Mouse (Mus musculus) cortical plate, adult 2 months (tissue): Measurements from ENCODE around the gene Med13l. TPM values are rescaled to one million over a fixed set of nuclear protein-coding genes. Genes with fewer than 3 reads are reported as not detected.

ENCODE experiments used
- H3K27ac ChIP-seq: fragments of 200-500 bp; 2 replicates; pipeline ENCODE4 v1.5.1; 2012; ENCODE audit warnings: low read length, control low read depth, inconsistent platforms; ENCODE audit not compliant: insufficient read depth
- H3K4me1 ChIP-seq: fragments of 200-500 bp; 2 replicates; pipeline ENCODE4 v1.6.1; 2011; ENCODE audit warnings: low read length; ENCODE audit not compliant: control insufficient read depth, insufficient read depth
- H3K4me3 ChIP-seq: fragments of 200-500 bp; 2 replicates; pipeline ENCODE4 v1.5.1; 2011; ENCODE audit warnings: mild to moderate bottlenecking, low read length, control low read depth; ENCODE audit not compliant: insufficient read depth
- CTCF ChIP-seq: fragments of 200-500 bp; IDR thresholded peaks from 2 replicates; pipeline ENCODE4 v1.5.1; 2011; ENCODE audit warnings: mild to moderate bottlenecking, control low read depth, low read length; ENCODE audit not compliant: insufficient read depth; ENCODE audit errors: extremely low read depth
- POLR2A ChIP-seq: fragments of 200-500 bp; IDR thresholded peaks from 2 replicates; pipeline ENCODE4 v1.6.1; 2011; ENCODE audit warnings: mild to moderate bottlenecking, low read length, control low read depth; ENCODE audit not compliant: insufficient read depth; ENCODE audit errors: extremely low read depth
- polyA plus RNA-seq: library from polyadenylated mRNA; depleted of rRNA; stranded (reverse); fragments of >200 nt; gene quantifications from 2 replicates; pipeline ENCODE4 v1.2.3, GENCODE M21; 2012

The Med13l gene
- polyA plus RNA-seq, 1 experiment = 29.9 TPM

GRCm38 (mm10) chr5:118675697-118676096 lies 115.2 kb downstream of the Med13l start:
- H3K4me1 ChIP-seq = peaks cover 20% of the 10 kb centered on the region
- TF ChIP-seq CTCF (no peak), POLR2A (no peak)
- H3K4me3 ChIP-seq = no peak overlapping the region
- H3K27ac ChIP-seq = no peak overlapping the region

GRCm38 (mm10) chr5:118676151-118676918 lies 115.9 kb downstream of the Med13l start:
- TF ChIP-seq POLR2A (no peak), CTCF (no peak)
- H3K4me3 ChIP-seq = no peak overlapping the region
- peaks cover 19% of the 10 kb centered on the region for H3K4me1 ChIP-seq
- no peak overlapping the region for H3K27ac ChIP-seq

- H3K4me1 ChIP-seq = peaks cover 14% of the 10 kb centered on the region
- no peak for TF ChIP-seq CTCF
- H3K4me3 ChIP-seq = no peak overlapping the region
- no peak overlapping the region for H3K27ac ChIP-seq
Observed at GRCm38 (mm10) chr5:118679283-118679835, 118.9 kb downstream of the Med13l start.

DNA sequence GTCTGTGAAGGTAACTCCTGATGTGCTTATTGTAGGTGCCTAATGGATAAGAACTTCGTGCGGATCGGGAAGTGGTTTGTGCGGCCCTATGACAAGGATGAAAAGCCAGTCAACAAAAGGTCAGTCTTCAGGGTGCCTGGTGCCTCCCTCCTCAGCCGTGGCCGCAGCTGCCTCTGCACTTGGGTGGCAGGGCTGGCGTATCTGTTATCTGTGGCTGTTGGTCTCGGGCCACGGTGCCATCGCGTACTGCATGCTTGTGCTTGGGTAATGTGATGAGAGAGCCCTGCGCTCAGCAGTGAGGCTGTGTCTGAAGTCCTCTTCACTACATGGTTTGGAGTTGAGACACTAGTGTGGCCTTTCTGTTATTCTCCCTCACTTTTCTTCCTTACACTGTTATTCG lies 120.4 kb downstream of the Med13l start:
- Histone ChIP-seq H3K4me3 (no peak overlapping the region), H3K4me1 (peaks cover 9% of the 10 kb centered on the region), H3K27ac (no peak overlapping the region)
- no peak for TF ChIP-seq POLR2A
- TF ChIP-seq CTCF = no peak

GRCm38 (mm10) chr5:118682007-118682406 lies 121.5 kb downstream of the Med13l start:
- Histone ChIP-seq H3K4me1 (peaks cover 7% of the 10 kb centered on the region), H3K4me3 (no peak overlapping the region), H3K27ac (no peak overlapping the region)
- TF ChIP-seq POLR2A (no peak), CTCF (no peak)

DNA sequence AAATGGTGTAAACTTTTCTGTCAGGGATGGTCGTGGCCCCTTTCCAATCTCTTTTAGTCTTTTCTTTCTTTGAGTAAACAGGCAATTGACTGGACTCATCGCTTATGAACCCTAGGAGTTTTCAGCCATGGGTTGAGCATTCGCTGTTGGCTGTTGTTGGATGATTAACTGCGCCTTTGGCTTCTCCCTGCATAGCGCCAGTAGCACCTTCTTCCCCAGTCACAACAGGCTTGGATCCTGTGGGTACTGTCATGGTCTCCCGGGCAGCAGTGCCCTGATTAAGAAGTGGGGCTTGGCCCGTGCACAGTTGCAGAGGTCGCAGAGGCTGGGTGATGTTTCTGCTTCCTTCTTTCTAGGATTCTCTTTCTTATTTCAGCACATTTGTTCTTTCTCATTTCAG lies 124.7 kb downstream of the Med13l start:
- TF ChIP-seq CTCF (no peak), POLR2A (no peak)
- Histone ChIP-seq H3K27ac (no peak overlapping the region), H3K4me3 (no peak overlapping the region), H3K4me1 (peaks cover 9% of the 10 kb centered on the region)

GRCm38 (mm10) chr5:118686021-118686420 lies 125.5 kb downstream of the Med13l start:
- Histone ChIP-seq H3K4me3 (no peak overlapping the region), H3K4me1 (peaks cover 9% of the 10 kb centered on the region), H3K27ac (no peak overlapping the region)
- TF ChIP-seq POLR2A = no peak
- TF ChIP-seq CTCF = no peak

DNA sequence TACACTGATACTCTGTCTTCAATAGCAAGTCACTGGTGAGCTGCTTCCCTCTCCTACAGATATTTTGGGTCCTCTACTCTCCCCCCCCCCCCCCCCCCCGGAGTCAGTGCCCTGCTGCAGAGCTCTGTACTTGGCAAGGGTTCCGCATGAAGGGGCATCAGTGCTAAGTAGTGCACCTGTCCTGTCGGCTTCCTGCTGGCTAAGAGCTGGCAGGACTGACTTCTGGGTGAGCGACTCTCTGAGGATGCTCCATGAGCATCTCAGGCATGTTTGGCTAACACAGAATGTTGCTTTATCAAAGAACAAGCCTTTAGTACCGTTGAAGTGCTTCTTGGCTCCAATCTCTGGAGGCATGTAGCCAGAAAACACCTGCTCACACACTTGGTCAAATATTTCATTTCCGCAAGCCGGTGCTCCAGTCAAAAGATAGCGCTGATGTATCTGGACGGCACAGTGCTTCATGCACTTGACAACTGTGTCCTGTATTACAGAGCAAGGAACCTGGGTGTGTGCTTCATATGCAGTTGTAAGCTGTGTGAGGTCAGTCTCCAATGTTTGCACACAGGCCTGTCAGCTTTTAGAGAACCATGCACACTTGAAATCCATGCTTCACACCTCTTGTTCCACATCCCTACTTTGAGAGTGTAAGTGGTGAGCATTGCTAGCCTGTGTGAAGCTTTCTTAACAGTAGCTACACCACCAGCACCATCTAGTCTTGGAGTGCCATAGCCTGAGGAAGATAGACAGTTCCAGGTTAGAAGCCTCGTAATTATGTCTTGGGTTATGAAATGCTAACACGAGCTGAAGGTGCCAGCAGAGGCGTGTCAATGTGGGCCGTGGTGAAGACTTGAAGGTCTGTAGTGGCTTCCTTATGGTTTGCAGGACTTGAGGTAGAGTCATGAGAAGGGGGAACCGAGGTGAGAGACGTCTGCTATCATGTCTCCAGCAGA lies 128.7 kb downstream of the Med13l start:
- Histone ChIP-seq H3K4me3 (no peak overlapping the region), H3K27ac (no peak overlapping the region), H3K4me1 (peaks cover 9% of the 10 kb centered on the region)
- TF ChIP-seq CTCF (no peak), POLR2A (no peak)

DNA sequence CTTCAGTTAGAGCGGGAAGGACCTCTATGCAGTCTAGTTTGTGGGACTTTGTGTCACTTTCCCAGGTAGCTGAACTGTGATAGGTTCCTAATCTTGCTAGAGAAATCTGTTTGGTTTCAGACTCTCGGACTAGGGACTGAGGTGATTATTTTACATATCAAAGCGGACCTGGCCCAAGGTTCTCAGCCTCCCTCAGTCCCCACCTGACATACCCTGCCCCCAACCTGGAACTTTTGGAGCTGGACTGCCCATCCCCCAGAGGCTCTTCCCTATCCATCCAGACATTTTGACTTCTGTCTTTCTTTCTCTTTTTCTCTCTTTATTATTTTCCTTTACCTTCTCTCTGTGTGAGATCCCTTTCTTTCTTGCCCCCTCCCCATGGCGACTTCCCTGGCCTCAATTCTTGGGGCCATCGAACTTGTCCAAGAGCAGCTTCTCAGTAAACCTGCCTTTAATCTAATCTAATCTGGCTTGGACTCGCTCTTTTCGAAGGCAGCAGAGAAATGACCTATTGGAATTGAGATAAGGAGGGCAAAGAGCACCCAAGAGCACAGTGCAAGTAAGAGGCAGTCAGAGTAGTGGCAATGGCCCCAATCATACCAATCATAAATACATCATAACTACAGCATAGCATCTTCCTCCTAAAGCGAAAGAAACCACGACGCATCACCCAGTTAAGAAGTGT lies 130.7 kb downstream of the Med13l start:
- Histone ChIP-seq H3K4me3 (no peak overlapping the region), H3K4me1 (peaks cover 9% of the 10 kb centered on the region), H3K27ac (no peak overlapping the region)
- TF ChIP-seq POLR2A (no peak), CTCF (no peak)

DNA sequence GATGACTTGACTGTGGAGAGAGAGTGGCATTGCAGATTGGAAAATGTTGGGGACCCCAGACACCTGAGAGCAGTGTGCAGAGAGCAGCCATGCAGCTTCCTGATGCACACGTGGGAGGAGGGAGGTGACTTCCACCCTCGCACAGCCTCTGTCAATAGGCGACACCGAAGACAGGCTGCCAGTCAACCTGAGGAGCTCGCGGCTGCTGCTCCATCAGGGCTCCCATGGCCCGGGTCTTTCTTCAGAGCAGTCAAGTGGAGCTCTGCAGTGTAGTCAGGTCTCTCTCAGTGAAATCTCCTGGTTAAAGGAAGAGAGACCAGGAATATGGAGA lies 131.2 kb downstream of the Med13l start:
- H3K4me1 ChIP-seq = peaks cover 9% of the 10 kb centered on the region
- H3K27ac ChIP-seq = no peak overlapping the region
- H3K4me3 ChIP-seq = no peak overlapping the region
- no peak for TF ChIP-seq CTCF
